Mouse (Mus musculus) small intestine, adult 2 months (tissue): Measurements from ENCODE around the gene Acp5.

Source experiments
- CTCF ChIP-seq: fragments of 200-500 bp; IDR thresholded peaks from 2 replicates; pipeline ENCODE4 v1.5.1; 2012; ENCODE audit warnings: low read depth, mild to moderate bottlenecking, control low read depth, inconsistent platforms, low read length, moderate library complexity, mixed read lengths; ENCODE audit not compliant: insufficient replicate concordance, insufficient read length; ENCODE audit errors: extremely low read depth
- POLR2A ChIP-seq: fragments of 200-500 bp; IDR thresholded peaks from 2 replicates; pipeline ENCODE4 v1.6.1; 2012; ENCODE audit warnings: low read depth, mild to moderate bottlenecking, control low read depth, inconsistent platforms, low read length, moderate library complexity

DNA sequence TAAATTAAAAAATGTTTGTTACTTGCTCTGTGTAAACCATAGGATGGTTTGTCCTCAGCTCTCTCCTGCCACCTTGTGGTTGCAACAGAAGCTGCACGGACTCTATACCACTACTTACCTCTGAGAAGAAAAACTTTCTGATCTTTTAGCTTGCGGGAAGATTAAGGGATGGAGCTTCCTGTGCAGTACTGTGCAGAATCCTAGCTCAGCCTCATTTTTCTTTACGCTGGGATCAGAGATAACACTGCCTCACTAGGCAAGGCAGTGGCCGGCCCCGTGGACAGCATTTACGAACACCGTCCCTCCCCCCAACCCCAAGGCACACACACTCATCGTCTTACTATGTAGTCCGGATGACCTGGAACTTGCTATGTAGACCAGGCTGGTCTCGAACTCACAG is 20.1 kb upstream of the Acp5 start:
- TF ChIP-seq POLR2A (no peak), CTCF (peak; percentile 24; the same call in 1 of the 2 replicates)
